9 mouse cellular contexts compared by ENCODE assay signal in genomic region chr1:172000641-172001040, GRCm38 (mm10). TPM values are rescaled to one million over a fixed set of nuclear protein-coding genes. Genes with fewer than 3 reads are reported as not detected.
A peak's percentile ranks its signal among the peaks of the same experiment; 100 is the strongest.
DNase-seq lines count a peak whose midpoint lies in the region; ATAC-seq and TF ChIP-seq lines count a peak whose summit lies in the region.
"Had no signal": no experiment of that assay in that cellular context is flagged by ENCODE, and none has a peak within 500 bp of the region (broad histone marks: within the 10 kb centered on the region; RNA-seq: fewer than 3 reads in every experiment).

No protein-coding gene starts in this region.

- TF ChIP-seq CTCF in heart, adult 2 months (IDR thresholded peaks at IDR 0.05) = peak; percentile 71

- 52% methylated on average over 3 of the region's 3 CpGs for whole genome bisulfite sequencing in heart, adult 2 months
- WGBS in heart, embryonic 11.5 days (ENCODE audit: insufficient replicate concordance) = 44% methylated on average over 3 of the region's 3 CpGs
- 39% methylated on average over 3 of the region's 3 CpGs for WGBS in lung, embryonic 16.5 days

- no peaks in the 10 kb centered on the region for H3K9me3 ChIP-seq in heart, embryonic 11.5 days (replicated peaks; ENCODE audit: control insufficient read depth, low read length)
- no peaks in the 10 kb centered on the region for H3K9me3 ChIP-seq in lung, embryonic 16.5 days (ENCODE audit: control insufficient read depth, low read length)
- H3K9me3 ChIP-seq: embryonic facial prominence, embryonic 13.5 days had no signal

- intact Hi-C loops in heart, adult 2 months (cut with DNase I) = loop anchor here (2.0 kb wide), 1 partner anchor 184 kb away; no protein-coding TSS in a partner anchor

- no peak for TF ChIP-seq EP300 in heart, adult 2 months (IDR thresholded peaks at IDR 0.05; ENCODE audit: insufficient read depth, low read depth, low read length)

- no peak overlapping the region for H3K4me2 ChIP-seq in heart, embryonic 11.5 days
- H3K4me2 ChIP-seq in lung, embryonic 16.5 days (ENCODE audit: low read depth, low read length) = no peak overlapping the region
- H3K4me2 ChIP-seq: embryonic facial prominence, embryonic 13.5 days had no signal

- no peak for ATAC-seq in heart, embryonic 11.5 days (replicated peaks; ENCODE audit: insufficient number of reproducible peaks, low FRiP score, low TSS enrichment)
- ATAC-seq in granulocyte monocyte progenitor cell, adult 5-6 weeks (replicated peaks; ENCODE audit: poor library complexity, severe bottlenecking) = peak; percentile 91
- ATAC-seq in lung, embryonic 16.5 days (ENCODE audit: low read depth) = peak; percentile 49; the same call in 1 of the 2 replicates

- H3K4me1 ChIP-seq in heart, adult 2 months (ENCODE audit: control insufficient read depth, insufficient read depth, low read length) = no peaks in the 10 kb centered on the region
- peaks cover 2% of the 10 kb centered on the region; the same call in 1 of the 2 replicates for H3K4me1 ChIP-seq in heart, embryonic 11.5 days (ENCODE audit: control insufficient read depth, insufficient read depth, low read length)
- H3K4me1 ChIP-seq in lung, embryonic 16.5 days (replicated peaks; ENCODE audit: control insufficient read depth, insufficient read depth, low read length) = no peaks in the 10 kb centered on the region
- H3K4me1 ChIP-seq: embryonic facial prominence, embryonic 13.5 days had no signal

- H3K27ac ChIP-seq in heart, adult 2 months = no peak overlapping the region
- no peak overlapping the region for H3K27ac ChIP-seq in heart, embryonic 11.5 days (ENCODE audit: low read depth, low read length)
- no peak overlapping the region for H3K27ac ChIP-seq in lung, embryonic 16.5 days (ENCODE audit: low read length)

- H3K27me3 ChIP-seq in heart, adult 2 months (ENCODE audit: control insufficient read depth, insufficient read depth, low read length) = no peaks in the 10 kb centered on the region
- no peaks in the 10 kb centered on the region for H3K27me3 ChIP-seq in heart, embryonic 11.5 days (ENCODE audit: control insufficient read depth, insufficient read depth, low read length)
- H3K27me3 ChIP-seq in lung, embryonic 16.5 days (ENCODE audit: control insufficient read depth, insufficient read depth, low read depth, low read length) = no peaks in the 10 kb centered on the region
- H3K27me3 ChIP-seq: embryonic facial prominence, embryonic 13.5 days had no signal

- TF ChIP-seq POLR2A in heart, adult 2 months (IDR thresholded peaks at IDR 0.05; ENCODE audit: insufficient read depth, low read depth, low read length) = no peak

- H3K9ac ChIP-seq in heart, adult 2 months (ENCODE audit: low read depth, low read length) = no peak overlapping the region
- H3K9ac ChIP-seq in heart, embryonic 11.5 days (ENCODE audit: low read depth, low read length) = no peak overlapping the region
- H3K9ac ChIP-seq in lung, embryonic 16.5 days (ENCODE audit: low read length) = no peak overlapping the region

- no peak overlapping the region for H3K4me3 ChIP-seq in heart, adult 2 months
- H3K4me3 ChIP-seq in heart, embryonic 11.5 days (ENCODE audit: low read depth, low read length) = no peak overlapping the region
- no peak overlapping the region for H3K4me3 ChIP-seq in lung, embryonic 16.5 days (ENCODE audit: low read length)
- H3K4me3 ChIP-seq: embryonic facial prominence, embryonic 13.5 days had no signal

- DNase-seq in heart, adult 2 months = peak; percentile 54 to 66
- peak; percentile 35 to 74 for DNase-seq in adrenal gland, postnatal 36 days
- peak; percentile 77 to 81 for DNase-seq in kidney, postnatal 4 days
- DNase-seq in retina, postnatal 1 day = peak; percentile 58
- no peak for DNase-seq in ovary, postnatal 10 days (ENCODE audit: low spot score)

- H3K36me3 ChIP-seq in heart, adult 2 months (ENCODE audit: control insufficient read depth, insufficient read depth, low read length) = no peaks in the 10 kb centered on the region
- peaks cover 4% of the 10 kb centered on the region; the same call in 1 of the 2 replicates for H3K36me3 ChIP-seq in heart, embryonic 11.5 days (ENCODE audit: control insufficient read depth, insufficient read depth, low read length)
- peaks cover 16% of the 10 kb centered on the region for H3K36me3 ChIP-seq in lung, embryonic 16.5 days (ENCODE audit: control insufficient read depth, insufficient read depth, low read length)

- H3K79me2 ChIP-seq in heart, adult 2 months (replicated peaks; ENCODE audit: control insufficient read depth, insufficient read depth, low read length) = no peaks in the 10 kb centered on the region

RNA-seq across cellular contexts. Expression of gene Vangl2, which starts 27.6 kb away (rescaled TPM):
- 1 to 10 TPM; 1.3 TPM for total RNA-seq in heart, adult 2 months (2021)
- polyA plus RNA-seq in heart, adult 2 months (2012; rRNA removed) = 1.3 and 1.9 TPM in 2 replicates
- 10.4 and 10.9 TPM in 2 replicates for polyA plus RNA-seq in heart, embryonic 11.5 days (2014; fragmentation: Nextera tagmentation; extraction: Ambion mirVana)
- 1 to 10 TPM; 2.5 to 5.7 TPM for total RNA-seq in adrenal gland, postnatal 36 days (2021)
- 3.0 and 6.3 TPM in 2 replicates for total RNA-seq in granulocyte monocyte progenitor cell, adult 5-6 weeks (2014; fragmentation: Nextera tagmentation)
- 1.5 and 2.5 TPM in 2 replicates for total RNA-seq in granulocyte monocyte progenitor cell, adult 5-6 weeks (2017)
- 10.8 and 12.2 TPM in 2 replicates for polyA plus RNA-seq in lung, embryonic 16.5 days (2015; fragmentation: Nextera tagmentation; extraction: Ambion mirVana)

RNA-seq across cellular contexts. Expression of gene Nhlh1, which starts 56.7 kb away (rescaled TPM):
- total RNA-seq in heart, adult 2 months (2021) = not detected
- not detected in 2 replicates for polyA plus RNA-seq in heart, adult 2 months (2012; rRNA removed)
- polyA plus RNA-seq in heart, embryonic 11.5 days (2014; fragmentation: Nextera tagmentation; extraction: Ambion mirVana) = not detected in 2 replicates
- not detected for total RNA-seq in adrenal gland, postnatal 36 days (2021)
- total RNA-seq in granulocyte monocyte progenitor cell, adult 5-6 weeks (2014; fragmentation: Nextera tagmentation) = not detected in 2 replicates
- not detected in 2 replicates for total RNA-seq in granulocyte monocyte progenitor cell, adult 5-6 weeks (2017)
- not detected in 2 replicates for polyA plus RNA-seq in lung, embryonic 16.5 days (2015; fragmentation: Nextera tagmentation; extraction: Ambion mirVana)
